In the genomic region with DNA sequence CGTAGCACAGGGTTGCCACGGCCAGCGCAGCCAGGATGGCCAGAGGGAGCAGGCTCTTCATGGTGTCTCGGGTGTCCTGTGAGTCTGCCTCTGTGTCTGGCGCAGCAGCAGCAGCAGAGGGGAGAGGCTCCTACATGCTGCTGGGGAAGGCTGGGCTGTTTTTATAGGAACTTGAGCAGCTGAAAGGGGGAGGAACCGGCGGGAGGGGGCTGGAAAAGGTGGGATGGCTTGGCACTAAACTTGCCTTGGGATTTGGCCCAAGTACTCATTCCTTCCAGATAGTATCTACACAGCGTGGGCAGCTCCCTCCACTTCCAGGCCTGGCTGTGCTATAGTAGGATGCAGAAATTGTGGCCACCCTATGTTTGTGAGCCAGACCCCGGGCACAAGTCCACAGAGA, we compare ENCODE assay signal across 9 mouse cellular contexts. TPM values are rescaled to one million over a fixed set of nuclear protein-coding genes. Genes with fewer than 3 reads are reported as not detected.
DNase-seq lines count a peak whose midpoint lies in the region; ATAC-seq lines count a peak whose summit lies in the region.
"Had no signal": no experiment of that assay in that cellular context is flagged by ENCODE, and none has a peak within 500 bp of the region (broad histone marks: within the 10 kb centered on the region; RNA-seq: fewer than 3 reads in every experiment).

A gene (minus strand): TSS at position 154 of the 400 bp plus-strand sequence.

- H3K36me3 ChIP-seq in forebrain, embryonic 16.5 days (ENCODE audit: control insufficient read depth, insufficient read depth) = no peaks in the 10 kb centered on the region
- H3K36me3 ChIP-seq in forebrain, embryonic 13.5 days (ENCODE audit: poor library complexity, severe bottlenecking) = no peaks in the 10 kb centered on the region
- no peaks in the 10 kb centered on the region for H3K36me3 ChIP-seq in intestine, embryonic 15.5 days
- H3K36me3 ChIP-seq in stomach, embryonic 16.5 days (ENCODE audit: control insufficient read depth, insufficient read depth, low read length) = no peaks in the 10 kb centered on the region

- ATAC-seq in forebrain, embryonic 16.5 days = no peak
- no peak for ATAC-seq in forebrain, embryonic 13.5 days
- peak; percentile 53 for ATAC-seq in intestine, embryonic 15.5 days
- ATAC-seq in stomach, embryonic 16.5 days (ENCODE audit: insufficient read depth, low FRiP score) = peak; percentile 86; the same call in 1 of the 2 replicates
- no peak for ATAC-seq in activated CD4-positive, CD25-positive, alpha-beta regulatory T cell, adult 4 months

- H3K27ac ChIP-seq in forebrain, embryonic 16.5 days (ENCODE audit: low read length) = no peak within 1 kb of the TSS
- no peak within 1 kb of the TSS for H3K27ac ChIP-seq in forebrain, embryonic 13.5 days
- H3K27ac ChIP-seq in intestine, embryonic 15.5 days = 0 out of 2 replicates have a peak within 1 kb of the TSS, but pooled peaks have one; percentile 36
- H3K27ac ChIP-seq in stomach, embryonic 16.5 days (ENCODE audit: low read length) = peak within 1 kb of the TSS; percentile 80; the same call in 1 of the 2 replicates

- intact Hi-C loops in gastrocnemius, postnatal 14 days (cut with DNase I; ENCODE audit: low total_unique reads) = no loop called here

- H3K9me3 ChIP-seq in forebrain, embryonic 16.5 days (ENCODE audit: control insufficient read depth, low read length) = no peaks in the 10 kb centered on the region
- no peaks in the 10 kb centered on the region for H3K9me3 ChIP-seq in forebrain, embryonic 13.5 days (replicated peaks)
- no peaks in the 10 kb centered on the region for H3K9me3 ChIP-seq in intestine, embryonic 15.5 days
- no peaks in the 10 kb centered on the region for H3K9me3 ChIP-seq in stomach, embryonic 16.5 days (replicated peaks; ENCODE audit: control insufficient read depth, low read length)

- peaks cover 11% of the 10 kb centered on the region for H3K4me1 ChIP-seq in forebrain, embryonic 16.5 days (replicated peaks; ENCODE audit: control insufficient read depth, insufficient read depth, low read length)
- peaks cover 6% of the 10 kb centered on the region; the same call in 1 of the 2 replicates for H3K4me1 ChIP-seq in forebrain, embryonic 13.5 days
- 0 out of 2 replicates have a peak, but pooled peaks cover 13% of the 10 kb centered on the region for H3K4me1 ChIP-seq in intestine, embryonic 15.5 days (replicated peaks)
- H3K4me1 ChIP-seq in stomach, embryonic 16.5 days (ENCODE audit: control insufficient read depth, insufficient read depth, low read length) = no peaks in the 10 kb centered on the region

- H3K4me2 ChIP-seq in forebrain, embryonic 16.5 days (ENCODE audit: low read length) = peak within 1 kb of the TSS; percentile 25
- H3K4me2 ChIP-seq in forebrain, embryonic 13.5 days = no peak within 1 kb of the TSS
- H3K4me2 ChIP-seq in intestine, embryonic 15.5 days (replicated peaks) = peak within 1 kb of the TSS; percentile 38
- H3K4me2 ChIP-seq in stomach, embryonic 16.5 days (ENCODE audit: low read depth, low read length) = peak within 1 kb of the TSS; percentile 51

- no peaks in the 10 kb centered on the region for H3K27me3 ChIP-seq in forebrain, embryonic 16.5 days (replicated peaks; ENCODE audit: control insufficient read depth, insufficient read depth, low read length)
- H3K27me3 ChIP-seq in forebrain, embryonic 13.5 days = no peaks in the 10 kb centered on the region
- no peaks in the 10 kb centered on the region for H3K27me3 ChIP-seq in intestine, embryonic 15.5 days (replicated peaks)
- H3K27me3 ChIP-seq in stomach, embryonic 16.5 days (ENCODE audit: control insufficient read depth, insufficient read depth, low read length) = no peaks in the 10 kb centered on the region

- no peak within 1 kb of the TSS for H3K4me3 ChIP-seq in forebrain, embryonic 16.5 days (replicated peaks; ENCODE audit: low read length)
- H3K4me3 ChIP-seq in forebrain, embryonic 13.5 days = no peak within 1 kb of the TSS
- H3K4me3 ChIP-seq in intestine, embryonic 15.5 days (replicated peaks) = peak within 1 kb of the TSS; percentile 24
- peak within 1 kb of the TSS; percentile 45 for H3K4me3 ChIP-seq in stomach, embryonic 16.5 days (replicated peaks; ENCODE audit: low read length)
- H3K4me3 ChIP-seq: erythroblast, embryonic 14.5 days had no signal

- H3K9ac ChIP-seq in forebrain, embryonic 16.5 days (replicated peaks; ENCODE audit: low read depth, low read length) = no peak within 1 kb of the TSS; the same call in 1 of the 2 replicates
- H3K9ac ChIP-seq in forebrain, embryonic 13.5 days = no peak within 1 kb of the TSS
- 0 out of 2 replicates have a peak within 1 kb of the TSS, but pooled peaks have one; percentile 36 for H3K9ac ChIP-seq in intestine, embryonic 15.5 days
- H3K9ac ChIP-seq in stomach, embryonic 16.5 days (ENCODE audit: low read length) = peak within 1 kb of the TSS; percentile 65

- WGBS in forebrain, embryonic 16.5 days = 60% methylated on average over 9 of the region's 9 CpGs
- WGBS in forebrain, embryonic 13.5 days = 62% methylated on average over 9 of the region's 9 CpGs
- 39% methylated on average over 9 of the region's 9 CpGs for WGBS in intestine, embryonic 15.5 days
- 39% methylated on average over 9 of the region's 9 CpGs for WGBS in stomach, embryonic 16.5 days

- DNase-seq in adrenal gland, postnatal 36 days = no peak
- DNase-seq in gastrocnemius, postnatal 14 days = peak; percentile 46
- peak; percentile 42 to 59 for DNase-seq in lung, adult 18-20 months

RNA-seq across cellular contexts. Expression of the gene that starts here (rescaled TPM):
- polyA plus RNA-seq in forebrain, embryonic 16.5 days (2015; fragmentation: Nextera tagmentation; extraction: Ambion mirVana) = 8.2 and 22.7 TPM in 2 replicates
- 3.0 and 3.3 TPM in 2 replicates for polyA plus RNA-seq in forebrain, embryonic 13.5 days (2015; fragmentation: Nextera tagmentation; extraction: Ambion mirVana)
- 100 to 1,000 TPM; 136 to 192 TPM for total RNA-seq in adrenal gland, postnatal 36 days (2021)
- 100 to 1,000 TPM; 166 to 195 TPM for total RNA-seq in gastrocnemius, postnatal 14 days (2021)
- polyA plus RNA-seq in intestine, embryonic 15.5 days (2015; fragmentation: Nextera tagmentation; extraction: Ambion mirVana) = 121 and 122 TPM in 2 replicates
- polyA plus RNA-seq in stomach, embryonic 16.5 days (2015; fragmentation: Nextera tagmentation; extraction: Ambion mirVana) = 224 and 245 TPM in 2 replicates
- polyA plus RNA-seq in activated CD4-positive, CD25-positive, alpha-beta regulatory T cell, adult 4 months (2017; shearing (Covaris generic)) = not detected
- polyA plus RNA-seq: erythroblast, embryonic 14.5 days had no signal

Comparison
In these comparisons a context has a peak if more than half of its experiments do, and no peak if none do; other contexts are left out.
1. ATAC-seq: peak in intestine, embryonic 15.5 days (single experiment) and stomach, embryonic 16.5 days (single experiment); none in forebrain, embryonic 16.5 days (single experiment), forebrain, embryonic 13.5 days (single experiment) and activated CD4-positive, CD25-positive, alpha-beta regulatory T cell, adult 4 months (single experiment).
2. H3K27ac ChIP-seq: peak in intestine, embryonic 15.5 days (single experiment) and stomach, embryonic 16.5 days (single experiment); none in forebrain, embryonic 16.5 days (single experiment) and forebrain, embryonic 13.5 days (single experiment).
3. H3K4me3 ChIP-seq: peak in intestine, embryonic 15.5 days (single experiment) and stomach, embryonic 16.5 days (single experiment); none in forebrain, embryonic 16.5 days (single experiment) and forebrain, embryonic 13.5 days (single experiment).
4. H3K9ac ChIP-seq: peak in intestine, embryonic 15.5 days (single experiment) and stomach, embryonic 16.5 days (single experiment); none in forebrain, embryonic 16.5 days (single experiment) and forebrain, embryonic 13.5 days (single experiment).
5. DNase-seq: peak in gastrocnemius, postnatal 14 days (single experiment) and lung, adult 18-20 months (2 of 2); none in adrenal gland, postnatal 36 days (0 of 2).